Mouse (Mus musculus): ENCODE results near the gene Dst. TPM values are rescaled to one million over a fixed set of nuclear protein-coding genes. Genes with fewer than 3 reads are reported as not detected.

Gene Dst
- polyA plus RNA-seq, 1 experiment: 55.8 TPM

DNA sequence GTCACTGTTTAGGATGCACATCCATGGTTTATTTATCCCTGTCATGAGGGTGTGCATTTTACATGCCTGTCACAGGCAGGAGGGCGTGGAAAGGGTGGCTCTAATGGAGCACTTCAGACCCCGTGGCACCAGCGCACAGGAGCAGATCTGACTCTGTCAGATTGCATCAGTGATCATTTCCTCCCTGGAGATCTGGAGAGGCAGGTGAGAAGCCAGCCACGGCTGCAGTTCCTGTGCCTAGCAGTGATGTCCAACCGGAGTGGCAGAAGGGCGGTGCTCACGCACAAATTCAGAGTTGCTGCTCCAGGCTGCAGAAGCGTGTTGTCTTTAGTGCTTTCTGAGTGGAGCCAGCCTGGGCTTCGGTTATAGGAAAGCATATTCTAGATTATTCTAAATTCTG, 86.2 kb downstream of the Dst start:
- Histone ChIP-seq H3K36me3 (ENCODE audit: control insufficient read depth, insufficient read depth, low read length) (no peaks in the 10 kb centered on the region), H3K4me1 (ENCODE audit: control insufficient read depth, insufficient read depth, low read length) (0 out of 2 replicates have a peak, but pooled peaks cover 3% of the 10 kb centered on the region), H3K27me3 (replicated peaks; ENCODE audit: control insufficient read depth, insufficient read depth, low read length) (no peaks in the 10 kb centered on the region; the same call in 1 of the 2 replicates), H3K4me3 (ENCODE audit: insufficient read depth, low read depth, low read length) (no peak overlapping the region), H3K27ac (ENCODE audit: insufficient read depth, low read depth, low read length) (no peak overlapping the region)
- TF ChIP-seq CTCF (conservative IDR thresholded peaks at IDR 0.05; ENCODE audit: insufficient read depth, insufficient read length, low read depth, low read length) (no peak), POLR2A (IDR thresholded peaks at IDR 0.05; ENCODE audit: low read depth, low read length) (no peak)
- WGBS: 70% methylated on average over 9 of the region's 9 CpGs
- DNase-seq: no peak

DNA sequence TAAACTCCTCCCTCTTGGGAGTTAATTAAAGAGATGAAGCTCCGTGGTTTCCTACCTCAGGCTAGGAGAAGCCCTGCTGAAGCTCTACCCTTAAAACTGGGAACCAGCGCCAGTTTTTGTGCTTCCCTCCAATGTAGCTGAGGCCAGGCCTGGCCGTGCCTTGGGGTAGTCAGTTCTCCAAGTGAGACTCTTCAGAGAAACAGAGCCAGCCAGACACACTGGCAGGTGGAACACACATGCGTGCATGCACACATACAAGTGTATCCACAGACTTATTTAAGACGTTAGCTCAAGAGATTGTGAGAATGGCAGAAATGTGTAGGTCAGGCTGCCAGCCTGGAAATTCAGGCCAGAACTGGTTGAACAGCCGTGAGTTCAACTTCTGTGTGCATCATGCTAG, 87.4 kb downstream of the Dst start:
- Histone ChIP-seq H3K4me1 (ENCODE audit: control insufficient read depth, insufficient read depth, low read length) (0 out of 2 replicates have a peak, but pooled peaks cover 3% of the 10 kb centered on the region), H3K36me3 (ENCODE audit: control insufficient read depth, insufficient read depth, low read length) (no peaks in the 10 kb centered on the region), H3K27me3 (replicated peaks; ENCODE audit: control insufficient read depth, insufficient read depth, low read length) (no peaks in the 10 kb centered on the region; the same call in 1 of the 2 replicates), H3K27ac (ENCODE audit: insufficient read depth, low read depth, low read length) (no peak overlapping the region), H3K4me3 (ENCODE audit: insufficient read depth, low read depth, low read length) (no peak overlapping the region)
- 92% methylated on average over 6 of the region's 6 CpGs for WGBS
- no peak for TF ChIP-seq CTCF (conservative IDR thresholded peaks at IDR 0.05; ENCODE audit: insufficient read depth, insufficient read length, low read depth, low read length)
- no peak for TF ChIP-seq POLR2A (IDR thresholded peaks at IDR 0.05; ENCODE audit: low read depth, low read length)
- no peak for DNase-seq

DNA sequence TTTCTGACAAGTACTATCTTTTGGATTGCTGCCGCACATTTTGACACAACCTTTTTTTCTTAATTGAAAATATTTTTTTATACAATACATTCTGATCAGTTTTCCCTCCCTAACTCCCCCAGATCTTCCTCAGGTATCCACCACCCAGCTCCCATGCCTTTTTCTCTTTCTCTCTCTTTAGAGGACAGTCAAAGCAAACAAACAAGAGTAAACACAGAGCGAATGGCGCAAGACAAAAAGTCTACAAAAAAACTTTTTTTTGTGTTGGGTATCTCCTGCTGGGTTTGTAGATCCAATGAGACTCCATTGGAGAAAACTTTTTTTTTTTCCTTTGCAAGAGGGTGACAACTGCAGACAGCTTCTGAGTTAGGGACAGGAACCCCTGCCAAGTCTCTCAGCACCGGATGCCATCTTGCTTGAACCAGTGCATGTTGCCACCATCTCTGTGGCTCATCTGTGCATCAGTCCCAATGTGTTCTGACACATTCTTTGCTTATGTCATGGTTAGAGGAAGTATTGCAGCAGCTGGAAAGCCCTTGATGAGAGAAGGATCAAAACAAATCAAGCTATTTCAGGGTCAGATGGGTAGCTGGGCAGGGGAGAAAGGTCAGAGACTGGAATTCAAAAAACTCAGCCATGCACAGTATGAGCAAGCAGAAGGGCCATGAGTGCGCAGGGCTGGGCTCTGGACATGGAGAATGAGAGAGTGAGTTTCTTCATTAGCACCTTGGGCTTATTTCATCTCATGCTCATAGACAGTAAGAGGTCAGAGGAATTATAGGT, 88.3 kb downstream of the Dst start:
- TF ChIP-seq POLR2A (IDR thresholded peaks at IDR 0.05; ENCODE audit: low read depth, low read length): no peak
- no peak for TF ChIP-seq CTCF (conservative IDR thresholded peaks at IDR 0.05; ENCODE audit: insufficient read depth, insufficient read length, low read depth, low read length)
- no peak overlapping the region for H3K27ac ChIP-seq (ENCODE audit: insufficient read depth, low read depth, low read length)
- H3K4me1 ChIP-seq (ENCODE audit: control insufficient read depth, insufficient read depth, low read length): 0 out of 2 replicates have a peak, but pooled peaks cover 3% of the 10 kb centered on the region
- H3K36me3 ChIP-seq (ENCODE audit: control insufficient read depth, insufficient read depth, low read length): no peaks in the 10 kb centered on the region
- H3K27me3 ChIP-seq (replicated peaks; ENCODE audit: control insufficient read depth, insufficient read depth, low read length): no peaks in the 10 kb centered on the region; the same call in 1 of the 2 replicates
- WGBS: 83% methylated on average over 5 of the region's 5 CpGs
- H3K4me3 ChIP-seq (ENCODE audit: insufficient read depth, low read depth, low read length): no peak overlapping the region
- no peak for DNase-seq

DNA sequence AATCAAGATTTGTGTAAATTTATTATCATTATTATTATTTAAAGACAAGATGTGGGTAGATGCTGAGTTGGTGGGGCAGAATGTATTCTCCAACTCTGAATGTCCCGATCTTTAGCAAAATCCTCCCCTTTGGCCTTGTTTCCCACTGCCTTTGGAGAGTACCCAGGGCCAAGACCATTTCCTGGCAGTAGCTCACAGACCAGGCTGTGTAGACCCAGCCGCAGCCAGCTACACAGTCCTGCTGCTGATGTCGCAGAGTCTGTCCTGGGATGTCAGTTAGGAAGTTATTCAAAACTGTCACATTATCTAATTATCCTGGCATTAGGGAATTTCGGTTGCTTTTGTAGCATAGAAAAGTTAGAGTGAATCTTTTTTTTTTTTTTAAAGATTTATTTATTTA, 94.3 kb downstream of the Dst start:
- TF ChIP-seq POLR2A (IDR thresholded peaks at IDR 0.05; ENCODE audit: low read depth, low read length): no peak
- no peak for TF ChIP-seq CTCF (conservative IDR thresholded peaks at IDR 0.05; ENCODE audit: insufficient read depth, insufficient read length, low read depth, low read length)
- 90% methylated on average over 4 of the region's 4 CpGs for WGBS
- H3K27me3 ChIP-seq (replicated peaks; ENCODE audit: control insufficient read depth, insufficient read depth, low read length): no peaks in the 10 kb centered on the region; the same call in 1 of the 2 replicates
- peaks cover 3% of the 10 kb centered on the region; the same call in 1 of the 2 replicates for H3K4me1 ChIP-seq (ENCODE audit: control insufficient read depth, insufficient read depth, low read length)
- no peak for DNase-seq
- no peak overlapping the region for H3K27ac ChIP-seq (ENCODE audit: insufficient read depth, low read depth, low read length)
- H3K36me3 ChIP-seq (ENCODE audit: control insufficient read depth, insufficient read depth, low read length): no peaks in the 10 kb centered on the region
- H3K4me3 ChIP-seq (ENCODE audit: insufficient read depth, low read depth, low read length): no peak overlapping the region

DNA sequence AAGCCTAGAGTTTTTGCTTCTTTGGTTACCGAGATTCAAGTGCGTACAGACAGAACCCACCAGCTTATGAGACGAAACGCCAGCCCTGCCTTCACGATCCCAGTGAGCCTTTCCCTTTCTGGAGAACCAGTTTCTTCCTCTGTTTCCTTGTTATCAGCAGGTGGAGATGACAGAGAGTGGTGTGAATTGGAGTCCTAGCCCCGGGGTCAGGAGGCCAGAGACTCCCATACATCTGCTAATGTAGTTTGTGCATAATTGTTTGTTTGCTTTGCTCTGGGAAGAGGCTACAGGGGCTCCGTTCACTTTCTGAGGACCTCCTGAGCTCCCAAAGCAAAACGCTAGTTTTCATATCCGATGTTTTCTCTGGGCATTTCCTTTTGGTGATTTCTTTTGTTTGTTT, 94.9 kb downstream of the Dst start:
- H3K27ac ChIP-seq (ENCODE audit: insufficient read depth, low read depth, low read length): no peak overlapping the region
- TF ChIP-seq CTCF (conservative IDR thresholded peaks at IDR 0.05; ENCODE audit: insufficient read depth, insufficient read length, low read depth, low read length) (no peak), POLR2A (IDR thresholded peaks at IDR 0.05; ENCODE audit: low read depth, low read length) (no peak)

DNA sequence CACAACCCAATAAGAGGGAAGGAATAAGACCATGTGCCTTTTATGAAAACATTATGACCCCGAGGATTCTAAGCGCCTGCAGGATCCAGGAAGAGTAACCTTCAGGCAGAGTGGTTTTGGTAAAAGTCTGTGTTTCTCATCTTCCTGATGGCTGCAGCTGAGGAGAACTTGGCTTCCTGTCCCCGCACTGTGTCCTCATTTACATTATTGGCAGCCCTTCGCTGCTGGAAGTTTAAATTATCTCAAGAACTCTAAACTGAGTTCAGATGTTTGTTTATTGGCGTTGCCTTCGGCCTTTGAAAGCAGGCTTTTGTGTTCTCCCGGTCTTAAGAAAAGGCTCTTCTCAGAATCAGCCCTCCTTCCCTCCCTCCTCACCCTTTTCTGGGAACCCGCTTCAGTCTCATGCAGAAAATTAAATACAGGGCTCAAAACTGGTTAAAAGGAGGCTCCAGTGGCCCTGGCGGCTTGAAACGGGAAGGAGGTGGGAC, 97.3 kb downstream of the Dst start:
- Histone ChIP-seq H3K27me3 (replicated peaks; ENCODE audit: control insufficient read depth, insufficient read depth, low read length) (no peaks in the 10 kb centered on the region), H3K36me3 (ENCODE audit: control insufficient read depth, insufficient read depth, low read length) (no peaks in the 10 kb centered on the region), H3K4me3 (ENCODE audit: insufficient read depth, low read depth, low read length) (no peak overlapping the region), H3K4me1 (ENCODE audit: control insufficient read depth, insufficient read depth, low read length) (peaks cover 3% of the 10 kb centered on the region; the same call in 1 of the 2 replicates), H3K27ac (ENCODE audit: insufficient read depth, low read depth, low read length) (no peak overlapping the region)
- 10% methylated on average over 10 of the region's 10 CpGs for WGBS
- no peak for TF ChIP-seq POLR2A (IDR thresholded peaks at IDR 0.05; ENCODE audit: low read depth, low read length)
- TF ChIP-seq CTCF (conservative IDR thresholded peaks at IDR 0.05; ENCODE audit: insufficient read depth, insufficient read length, low read depth, low read length): no peak
- no peak for DNase-seq

More for the DNA sequence above, 94.9 kb downstream of the Dst start:
- no peak overlapping the region for H3K4me3 ChIP-seq (ENCODE audit: insufficient read depth, low read depth, low read length)
- H3K4me1 ChIP-seq (ENCODE audit: control insufficient read depth, insufficient read depth, low read length): peaks cover 3% of the 10 kb centered on the region; the same call in 1 of the 2 replicates
- 63% methylated on average over 9 of the region's 9 CpGs for WGBS
- DNase-seq: no peak
- H3K27me3 ChIP-seq (replicated peaks; ENCODE audit: control insufficient read depth, insufficient read depth, low read length): no peaks in the 10 kb centered on the region; the same call in 1 of the 2 replicates
- no peaks in the 10 kb centered on the region for H3K36me3 ChIP-seq (ENCODE audit: control insufficient read depth, insufficient read depth, low read length)

Measured in kidney, adult 2 months (tissue).